Mouse (Mus musculus): ENCODE results near the gene Kctd7. TPM values are rescaled to one million over a fixed set of nuclear protein-coding genes. Genes with fewer than 3 reads are reported as not detected.
A peak's percentile ranks its signal among the peaks of the same experiment; 100 is the strongest.

Kctd7 gene
- polyA plus RNA-seq, 1 experiment from 2014 or later = 5.1 TPM

DNA sequence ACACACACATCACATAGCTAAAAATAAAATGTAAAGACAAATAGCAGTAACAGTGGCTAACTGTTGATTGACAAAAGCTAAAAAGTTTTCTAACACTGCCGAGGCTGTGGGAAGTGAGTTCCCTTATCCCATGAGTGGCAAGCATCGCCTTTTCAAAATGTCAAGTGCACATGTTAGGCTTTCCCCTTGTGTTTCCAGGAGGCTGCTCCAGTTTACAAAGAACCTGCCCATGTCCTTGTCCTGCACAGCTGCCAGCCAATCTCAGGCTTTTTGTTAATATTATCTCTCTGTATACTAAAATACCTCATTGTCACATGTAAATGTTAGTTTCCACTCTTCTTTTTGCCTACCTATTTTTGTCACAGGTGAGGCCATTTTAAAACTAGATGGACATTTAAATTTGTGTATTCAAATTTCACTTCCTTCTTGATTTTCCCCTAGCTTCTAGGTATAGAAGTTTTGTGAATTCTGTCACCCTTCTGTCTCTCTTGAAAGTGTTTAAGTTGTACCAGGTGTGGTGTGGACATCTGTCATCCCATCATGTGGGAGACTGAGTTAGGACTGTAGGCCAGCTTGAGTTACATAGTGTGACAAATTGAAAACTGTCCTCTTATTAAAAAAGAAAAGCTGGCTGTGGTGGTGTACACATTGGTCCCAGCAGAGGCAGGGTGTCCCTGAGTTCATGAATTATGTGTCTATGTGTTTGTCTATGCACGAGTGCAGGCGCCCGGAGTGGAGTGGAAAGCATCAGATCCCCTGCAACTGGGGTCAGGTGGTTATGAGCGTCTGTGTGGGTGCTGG, 37.3 kb downstream of the Kctd7 start:
- H3K4me1 ChIP-seq (ENCODE audit: insufficient read depth, low read depth, low read length) = peaks cover 10% of the 10 kb centered on the region; the same call in 1 of the 2 replicates
- no peak for TF ChIP-seq CTCF (IDR thresholded peaks at IDR 0.05)
- no peak for TF ChIP-seq EP300 (IDR thresholded peaks at IDR 0.05)
- no peak for DNase-seq (ENCODE audit: low spot score)
- no peaks in the 10 kb centered on the region for H3K27me3 ChIP-seq (replicated peaks; ENCODE audit: insufficient read depth, low read length)
- no peaks in the 10 kb centered on the region for H3K36me3 ChIP-seq (ENCODE audit: insufficient read depth, low read length)
- no peak overlapping the region for H3K4me2 ChIP-seq (replicated peaks; ENCODE audit: low read depth, low read length)
- 59% methylated on average over 6 of the region's 6 CpGs for WGBS
- peak overlapping the region; percentile 29; the same call in 1 of the 2 replicates for H3K27ac ChIP-seq (ENCODE audit: low read length)
- no peaks in the 10 kb centered on the region for H3K9me3 ChIP-seq (ENCODE audit: low read length)
- no peak overlapping the region for H3K4me3 ChIP-seq (ENCODE audit: low read depth, low read length)
- ATAC-seq = no peak
- no peak overlapping the region for H3K9ac ChIP-seq (replicated peaks; ENCODE audit: low read depth)

DNA sequence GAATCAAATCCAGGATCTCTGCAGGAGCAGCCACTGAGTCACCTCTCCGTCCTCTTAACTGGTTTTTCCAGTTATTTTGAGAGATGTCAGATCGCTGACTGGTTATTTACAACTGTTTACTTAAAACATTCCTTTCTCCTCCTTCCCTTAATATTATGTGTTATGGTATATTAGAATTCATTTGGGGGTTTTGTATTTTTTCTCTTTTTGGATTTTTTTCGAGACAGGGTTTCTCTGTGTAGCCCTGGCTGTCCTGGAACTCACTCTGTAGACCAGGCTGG, 37.8 kb downstream of the Kctd7 start:
- Histone ChIP-seq H3K4me1 (ENCODE audit: insufficient read depth, low read depth, low read length) (peaks cover 10% of the 10 kb centered on the region; the same call in 1 of the 2 replicates), H3K4me3 (ENCODE audit: low read depth, low read length) (no peak overlapping the region), H3K9ac (replicated peaks; ENCODE audit: low read depth) (no peak overlapping the region), H3K27me3 (replicated peaks; ENCODE audit: insufficient read depth, low read length) (no peaks in the 10 kb centered on the region), H3K9me3 (ENCODE audit: low read length) (no peaks in the 10 kb centered on the region), H3K36me3 (ENCODE audit: insufficient read depth, low read length) (no peaks in the 10 kb centered on the region), H3K27ac (ENCODE audit: low read length) (peak overlapping the region; percentile 1; the same call in 1 of the 2 replicates), H3K4me2 (replicated peaks; ENCODE audit: low read depth, low read length) (no peak overlapping the region)
- WGBS = 21% methylated on average over 3 of the region's 3 CpGs
- peak; percentile 67 for TF ChIP-seq EP300 (IDR thresholded peaks at IDR 0.05)
- TF ChIP-seq CTCF (IDR thresholded peaks at IDR 0.05) = no peak
- ATAC-seq = no peak
- peak; percentile 52 for DNase-seq (ENCODE audit: low spot score)

DNA sequence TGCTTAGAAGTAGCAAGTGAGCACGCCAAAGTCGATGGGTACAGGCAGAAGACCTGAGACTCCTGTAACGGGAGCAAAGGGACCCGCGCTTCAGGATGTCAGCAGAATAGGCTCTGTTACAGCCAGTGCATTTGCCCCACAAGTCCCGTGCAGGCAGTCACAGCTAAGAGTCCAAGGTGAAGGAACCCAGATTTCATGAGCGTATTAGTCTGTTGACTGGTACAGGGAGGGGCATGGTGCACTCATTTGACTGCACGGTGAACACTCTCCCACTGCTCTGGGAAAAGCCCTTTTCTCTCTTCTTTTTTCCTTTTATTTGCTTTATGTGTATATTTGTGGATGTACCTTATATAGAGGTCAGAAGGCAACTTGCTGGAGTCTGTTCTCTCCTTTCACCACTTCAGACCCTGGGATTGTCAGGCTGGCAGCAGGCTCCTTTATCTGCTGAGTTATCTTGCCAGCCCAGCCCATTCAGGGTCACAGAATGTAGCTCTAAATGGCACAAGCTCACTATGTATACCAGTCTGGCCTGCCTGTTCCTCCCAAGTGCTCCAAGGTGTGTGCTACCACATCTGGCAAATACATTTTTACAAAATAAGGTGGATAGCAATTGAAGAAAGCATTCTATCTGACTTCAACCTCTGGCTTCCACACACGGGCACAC, 39.7 kb downstream of the Kctd7 start:
- no peak overlapping the region for H3K4me2 ChIP-seq (replicated peaks; ENCODE audit: low read depth, low read length)
- no peak overlapping the region for H3K4me3 ChIP-seq (ENCODE audit: low read depth, low read length)
- H3K4me1 ChIP-seq (ENCODE audit: insufficient read depth, low read depth, low read length) = peaks cover 6% of the 10 kb centered on the region; the same call in 1 of the 2 replicates
- 73% methylated on average over 9 of the region's 9 CpGs for WGBS
- peaks cover 4% of the 10 kb centered on the region; the same call in 1 of the 2 replicates for H3K36me3 ChIP-seq (ENCODE audit: insufficient read depth, low read length)
- H3K9me3 ChIP-seq (ENCODE audit: low read length) = no peaks in the 10 kb centered on the region
- DNase-seq (ENCODE audit: low spot score) (no peak), ATAC-seq (no peak)
- no peak for TF ChIP-seq EP300 (IDR thresholded peaks at IDR 0.05)
- no peak overlapping the region for H3K9ac ChIP-seq (replicated peaks; ENCODE audit: low read depth)
- 0 out of 2 replicates have a peak overlapping the region, but pooled peaks have one; percentile 20 for H3K27ac ChIP-seq (ENCODE audit: low read length)
- H3K27me3 ChIP-seq (replicated peaks; ENCODE audit: insufficient read depth, low read length) = no peaks in the 10 kb centered on the region

DNA sequence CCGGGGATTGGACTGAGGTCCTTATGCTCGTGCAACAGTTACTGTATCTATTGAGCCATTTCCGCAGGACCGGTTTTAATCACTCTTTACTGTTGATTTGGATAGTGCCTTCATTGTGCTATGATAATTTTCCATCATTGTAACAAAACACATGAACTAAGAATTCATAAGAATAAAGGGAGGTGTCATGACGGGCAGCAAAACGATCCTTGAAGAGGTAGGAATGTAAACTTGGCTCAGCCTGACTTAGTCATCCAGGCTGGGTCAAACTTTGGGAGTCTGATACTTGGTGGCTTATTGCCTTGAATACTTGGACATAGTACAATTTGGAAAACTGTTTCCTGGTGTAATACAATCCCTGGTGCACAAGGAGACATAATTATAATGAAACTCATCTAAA, 40.7 kb downstream of the Kctd7 start:
- H3K27me3 ChIP-seq (replicated peaks; ENCODE audit: insufficient read depth, low read length) = no peaks in the 10 kb centered on the region
- H3K27ac ChIP-seq (ENCODE audit: low read length) = no peak overlapping the region
- DNase-seq (ENCODE audit: low spot score) = no peak
- ATAC-seq = no peak
- no peak overlapping the region for H3K9ac ChIP-seq (replicated peaks; ENCODE audit: low read depth)
- peaks cover 14% of the 10 kb centered on the region; the same call in 1 of the 2 replicates for H3K36me3 ChIP-seq (ENCODE audit: insufficient read depth, low read length)
- H3K4me3 ChIP-seq (ENCODE audit: low read depth, low read length) = no peak overlapping the region
- peaks cover 2% of the 10 kb centered on the region; the same call in 1 of the 2 replicates for H3K4me1 ChIP-seq (ENCODE audit: insufficient read depth, low read depth, low read length)
- TF ChIP-seq CTCF (IDR thresholded peaks at IDR 0.05) = no peak
- no peak for TF ChIP-seq EP300 (IDR thresholded peaks at IDR 0.05)
- H3K9me3 ChIP-seq (ENCODE audit: low read length) = no peaks in the 10 kb centered on the region
- 58% methylated on average over 6 of the region's 6 CpGs for WGBS
- H3K4me2 ChIP-seq (replicated peaks; ENCODE audit: low read depth, low read length) = no peak overlapping the region

DNA sequence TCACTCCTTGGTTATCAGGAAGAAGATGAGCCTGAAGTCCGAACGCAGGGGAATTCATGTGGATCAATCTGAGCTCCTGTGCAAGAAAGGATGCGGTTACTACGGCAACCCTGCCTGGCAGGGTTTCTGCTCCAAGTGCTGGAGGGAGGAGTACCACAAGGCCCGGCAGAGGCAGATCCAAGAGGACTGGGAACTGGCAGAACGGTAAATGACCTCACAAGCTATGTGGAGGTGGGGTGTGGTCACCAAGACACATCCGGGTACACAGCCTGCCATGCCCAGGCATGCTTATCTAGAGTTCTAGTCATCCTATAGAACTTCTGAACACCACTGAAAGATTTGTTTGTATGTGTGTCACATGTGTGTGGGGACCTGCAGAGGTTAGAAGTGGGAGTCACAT, 42.7 kb downstream of the Kctd7 start:
- no peaks in the 10 kb centered on the region for H3K27me3 ChIP-seq (replicated peaks; ENCODE audit: insufficient read depth, low read length)
- no peak overlapping the region for H3K4me3 ChIP-seq (ENCODE audit: low read depth, low read length)
- no peak for TF ChIP-seq CTCF (IDR thresholded peaks at IDR 0.05)
- no peak for TF ChIP-seq EP300 (IDR thresholded peaks at IDR 0.05)
- no peak overlapping the region for H3K27ac ChIP-seq (ENCODE audit: low read length)
- H3K4me1 ChIP-seq (ENCODE audit: insufficient read depth, low read depth, low read length) = peaks cover 4% of the 10 kb centered on the region; the same call in 1 of the 2 replicates
- WGBS = 60% methylated on average over 7 of the region's 7 CpGs
- ATAC-seq (peak; percentile 43), DNase-seq (ENCODE audit: low spot score) (peak; percentile 53)
- no peaks in the 10 kb centered on the region for H3K9me3 ChIP-seq (ENCODE audit: low read length)
- H3K9ac ChIP-seq (replicated peaks; ENCODE audit: low read depth) = no peak overlapping the region
- H3K4me2 ChIP-seq (replicated peaks; ENCODE audit: low read depth, low read length) = no peak overlapping the region
- peaks cover 28% of the 10 kb centered on the region; the same call in 1 of the 2 replicates for H3K36me3 ChIP-seq (ENCODE audit: insufficient read depth, low read length)

DNA sequence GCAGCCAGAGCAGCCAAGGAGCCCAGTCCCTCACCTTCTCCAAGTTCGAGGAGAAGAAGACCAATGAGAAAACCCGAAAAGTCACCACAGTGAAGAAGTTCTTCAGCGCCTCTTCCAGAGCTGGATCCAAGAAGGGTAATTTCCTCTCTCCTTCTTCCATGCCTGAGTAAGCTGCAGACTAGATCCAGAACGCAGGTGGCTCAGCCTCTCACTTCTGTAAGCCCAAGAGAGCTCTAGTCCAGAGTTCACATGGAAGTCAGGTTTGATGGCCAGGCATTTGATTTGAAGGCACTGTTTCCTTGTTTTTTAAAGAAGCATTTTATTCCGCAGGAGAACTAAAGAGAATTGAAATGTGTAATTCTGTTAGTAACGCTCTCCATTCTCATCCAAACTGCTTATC, 46.2 kb downstream of the Kctd7 start:
- Histone ChIP-seq H3K27me3 (replicated peaks; ENCODE audit: insufficient read depth, low read length) (no peaks in the 10 kb centered on the region), H3K9ac (replicated peaks; ENCODE audit: low read depth) (no peak overlapping the region), H3K36me3 (ENCODE audit: insufficient read depth, low read length) (peaks cover 35% of the 10 kb centered on the region; the same call in 1 of the 2 replicates), H3K4me3 (ENCODE audit: low read depth, low read length) (no peak overlapping the region), H3K4me1 (ENCODE audit: insufficient read depth, low read depth, low read length) (peaks cover 8% of the 10 kb centered on the region; the same call in 1 of the 2 replicates), H3K9me3 (ENCODE audit: low read length) (no peaks in the 10 kb centered on the region), H3K4me2 (replicated peaks; ENCODE audit: low read depth, low read length) (no peak overlapping the region), H3K27ac (ENCODE audit: low read length) (0 out of 2 replicates have a peak overlapping the region, but pooled peaks have one; percentile 76)
- no peak for TF ChIP-seq EP300 (IDR thresholded peaks at IDR 0.05)
- no peak for TF ChIP-seq CTCF (IDR thresholded peaks at IDR 0.05)
- ATAC-seq (no peak), DNase-seq (ENCODE audit: low spot score) (no peak)
- 88% methylated on average over 6 of the region's 6 CpGs for WGBS
